Mouse (Mus musculus): ENCODE measurements around the gene Hrh1. TPM values are rescaled to one million over a fixed set of nuclear protein-coding genes. Genes with fewer than 3 reads are reported as not detected.
A peak's percentile ranks its signal among the peaks of the same experiment; 100 is the strongest.

The Hrh1 gene
- polyA plus RNA-seq, 1 experiment: 0.48 TPM

DNA sequence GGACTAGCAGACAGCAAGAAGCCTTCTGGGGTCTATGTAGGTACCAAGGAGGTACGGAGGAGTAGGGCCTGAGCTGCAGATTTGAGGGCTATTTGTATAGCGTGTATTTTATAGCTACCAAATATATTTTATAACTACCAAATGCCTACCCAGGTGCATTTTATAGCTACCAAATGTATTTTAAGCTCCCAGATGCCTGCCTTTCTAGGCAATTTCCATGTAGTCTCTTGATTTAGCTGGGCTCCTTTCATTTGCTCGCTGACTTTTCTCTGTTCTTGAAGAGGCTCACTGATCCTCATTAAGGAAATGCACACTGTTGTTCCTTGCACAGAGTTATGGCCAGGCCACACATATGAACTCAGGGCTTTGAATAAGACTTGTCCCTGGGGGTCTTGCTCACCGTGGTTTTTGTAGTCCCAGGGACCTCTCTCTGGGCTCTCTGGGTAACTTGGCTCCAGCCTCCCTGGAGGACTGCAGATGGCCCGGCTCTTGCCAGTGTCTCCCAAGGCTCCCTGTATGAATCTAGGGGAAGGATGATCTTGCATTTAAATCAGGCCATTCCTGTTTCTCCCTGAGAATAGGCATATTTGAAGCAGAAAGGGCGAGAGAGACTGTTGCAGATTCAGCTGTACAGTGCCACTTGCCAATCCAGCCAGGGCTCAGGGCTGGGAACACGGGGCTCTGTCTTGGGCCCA lies 7.2 kb downstream of the Hrh1 start:
- no peak overlapping the region for H3K4me3 ChIP-seq (ENCODE audit: control insufficient read depth, low read depth, low read length)
- H3K27me3 ChIP-seq (ENCODE audit: control insufficient read depth, insufficient read depth, low read length): no peaks in the 10 kb centered on the region
- TF ChIP-seq CTCF (IDR thresholded peaks at IDR 0.05; ENCODE audit: control insufficient read depth, insufficient read depth, insufficient replicate concordance, low read depth, low read length) (no peak), POLR2A (IDR thresholded peaks at IDR 0.05; ENCODE audit: control insufficient read depth, low read depth, low read length) (no peak)
- no peaks in the 10 kb centered on the region for H3K4me1 ChIP-seq (ENCODE audit: control insufficient read depth, insufficient read depth, low read length)
- no peaks in the 10 kb centered on the region for H3K36me3 ChIP-seq (ENCODE audit: control insufficient read depth, insufficient read depth, low read length)
- H3K27ac ChIP-seq (ENCODE audit: control insufficient read depth, insufficient read depth, low read depth, low read length): no peak overlapping the region

- no peak for TF ChIP-seq CTCF (IDR thresholded peaks at IDR 0.05; ENCODE audit: control insufficient read depth, insufficient read depth, insufficient replicate concordance, low read depth, low read length)
- TF ChIP-seq POLR2A (IDR thresholded peaks at IDR 0.05; ENCODE audit: control insufficient read depth, low read depth, low read length): no peak
- H3K36me3 ChIP-seq (ENCODE audit: control insufficient read depth, insufficient read depth, low read length): no peaks in the 10 kb centered on the region
- H3K27ac ChIP-seq (ENCODE audit: control insufficient read depth, insufficient read depth, low read depth, low read length): no peak overlapping the region
- no peaks in the 10 kb centered on the region for H3K27me3 ChIP-seq (ENCODE audit: control insufficient read depth, insufficient read depth, low read length)
- no peak overlapping the region for H3K4me3 ChIP-seq (ENCODE audit: control insufficient read depth, low read depth, low read length)
- H3K4me1 ChIP-seq (ENCODE audit: control insufficient read depth, insufficient read depth, low read length): no peaks in the 10 kb centered on the region
These were observed 8.9 kb downstream of the Hrh1 start for GRCm38 (mm10) chr6:114406634-114407033.

DNA sequence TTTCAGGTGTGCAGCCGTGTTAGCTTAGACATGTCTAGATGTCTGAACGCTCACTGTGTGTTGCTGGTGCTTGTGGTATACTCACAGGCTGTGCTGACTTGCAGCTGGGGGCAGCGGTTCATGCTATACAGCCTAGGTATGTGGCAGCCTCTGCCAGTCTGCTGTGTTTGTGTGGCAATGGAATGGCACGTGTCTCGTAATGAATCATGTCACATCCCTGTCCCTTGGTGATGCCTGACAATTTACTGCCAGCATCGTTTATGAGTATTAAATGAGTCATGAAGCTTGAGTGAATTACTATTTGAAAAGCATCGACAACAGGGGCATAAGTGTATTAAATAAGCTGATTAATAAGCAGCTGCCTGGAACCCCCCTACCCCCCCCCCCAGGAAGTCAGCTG lies 9.3 kb downstream of the Hrh1 start:
- H3K36me3 ChIP-seq (ENCODE audit: control insufficient read depth, insufficient read depth, low read length): no peaks in the 10 kb centered on the region
- H3K4me3 ChIP-seq (ENCODE audit: control insufficient read depth, low read depth, low read length): no peak overlapping the region
- no peak overlapping the region for H3K27ac ChIP-seq (ENCODE audit: control insufficient read depth, insufficient read depth, low read depth, low read length)
- TF ChIP-seq POLR2A (IDR thresholded peaks at IDR 0.05; ENCODE audit: control insufficient read depth, low read depth, low read length) (no peak), CTCF (IDR thresholded peaks at IDR 0.05; ENCODE audit: control insufficient read depth, insufficient read depth, insufficient replicate concordance, low read depth, low read length) (no peak)
- H3K27me3 ChIP-seq (ENCODE audit: control insufficient read depth, insufficient read depth, low read length): no peaks in the 10 kb centered on the region
- H3K4me1 ChIP-seq (ENCODE audit: control insufficient read depth, insufficient read depth, low read length): no peaks in the 10 kb centered on the region

GRCm38 (mm10) chr6:114408278-114408677 lies 10.5 kb downstream of the Hrh1 start:
- TF ChIP-seq POLR2A (IDR thresholded peaks at IDR 0.05; ENCODE audit: control insufficient read depth, low read depth, low read length) (no peak), CTCF (IDR thresholded peaks at IDR 0.05; ENCODE audit: control insufficient read depth, insufficient read depth, insufficient replicate concordance, low read depth, low read length) (no peak)
- H3K36me3 ChIP-seq (ENCODE audit: control insufficient read depth, insufficient read depth, low read length): no peaks in the 10 kb centered on the region
- H3K27ac ChIP-seq (ENCODE audit: control insufficient read depth, insufficient read depth, low read depth, low read length): no peak overlapping the region

DNA sequence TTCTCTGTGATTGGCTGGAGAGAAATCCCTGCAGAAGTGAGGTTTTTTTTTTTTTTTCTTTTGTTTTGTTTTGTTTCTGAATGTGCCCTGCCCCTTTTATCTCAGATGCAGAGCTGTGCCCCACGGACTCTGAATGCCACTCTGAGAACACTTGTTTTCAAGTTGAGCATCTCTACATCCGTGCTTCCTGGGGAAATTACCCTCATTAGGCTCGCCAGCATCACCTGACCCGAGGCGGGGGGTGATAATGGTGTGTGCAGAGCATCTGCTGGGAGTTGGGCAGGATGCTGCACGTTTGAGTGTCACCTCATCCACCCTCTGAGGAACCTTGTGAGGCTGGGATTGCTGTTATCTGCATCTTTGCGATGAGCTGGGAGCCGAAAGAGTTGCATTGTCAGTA lies 14.2 kb downstream of the Hrh1 start:
- Histone ChIP-seq H3K4me1 (ENCODE audit: control insufficient read depth, insufficient read depth, low read length) (no peaks in the 10 kb centered on the region), H3K36me3 (ENCODE audit: control insufficient read depth, insufficient read depth, low read length) (no peaks in the 10 kb centered on the region), H3K27ac (ENCODE audit: control insufficient read depth, insufficient read depth, low read depth, low read length) (no peak overlapping the region), H3K27me3 (ENCODE audit: control insufficient read depth, insufficient read depth, low read length) (no peaks in the 10 kb centered on the region), H3K4me3 (ENCODE audit: control insufficient read depth, low read depth, low read length) (peak overlapping the region; percentile 86)
- TF ChIP-seq CTCF (IDR thresholded peaks at IDR 0.05; ENCODE audit: control insufficient read depth, insufficient read depth, insufficient replicate concordance, low read depth, low read length) (no peak), POLR2A (IDR thresholded peaks at IDR 0.05; ENCODE audit: control insufficient read depth, low read depth, low read length) (no peak)

More at GRCm38 (mm10) chr6:114408278-114408677, 10.5 kb downstream of the Hrh1 start:
- H3K4me1 ChIP-seq (ENCODE audit: control insufficient read depth, insufficient read depth, low read length): no peaks in the 10 kb centered on the region
- H3K27me3 ChIP-seq (ENCODE audit: control insufficient read depth, insufficient read depth, low read length): no peaks in the 10 kb centered on the region
- no peak overlapping the region for H3K4me3 ChIP-seq (ENCODE audit: control insufficient read depth, low read depth, low read length)

DNA sequence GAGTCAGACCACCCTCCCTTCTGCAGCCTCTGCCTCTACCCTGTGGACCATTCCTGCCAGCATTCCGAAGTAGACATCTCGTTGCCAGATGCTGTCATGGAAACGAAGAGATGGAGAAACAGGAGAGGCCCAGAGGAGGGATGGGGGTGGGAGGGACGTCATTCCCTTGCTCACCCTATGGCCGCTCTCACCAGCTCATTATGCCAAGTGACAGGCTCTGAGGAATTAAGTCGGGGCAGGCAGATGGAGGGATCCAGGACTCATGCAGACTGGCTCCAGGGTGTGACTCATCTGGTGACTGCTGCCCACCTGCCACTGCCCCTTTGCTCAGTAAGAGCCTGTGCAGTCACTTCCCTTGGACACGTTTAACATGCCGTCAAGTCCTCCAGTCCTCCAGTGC lies 16.8 kb downstream of the Hrh1 start:
- Histone ChIP-seq H3K27ac (ENCODE audit: control insufficient read depth, insufficient read depth, low read depth, low read length) (no peak overlapping the region), H3K27me3 (ENCODE audit: control insufficient read depth, insufficient read depth, low read length) (no peaks in the 10 kb centered on the region), H3K4me3 (ENCODE audit: control insufficient read depth, low read depth, low read length) (peak overlapping the region; percentile 86), H3K36me3 (ENCODE audit: control insufficient read depth, insufficient read depth, low read length) (no peaks in the 10 kb centered on the region), H3K4me1 (ENCODE audit: control insufficient read depth, insufficient read depth, low read length) (no peaks in the 10 kb centered on the region)
- no peak for TF ChIP-seq CTCF (IDR thresholded peaks at IDR 0.05; ENCODE audit: control insufficient read depth, insufficient read depth, insufficient replicate concordance, low read depth, low read length)
- TF ChIP-seq POLR2A (IDR thresholded peaks at IDR 0.05; ENCODE audit: control insufficient read depth, low read depth, low read length): no peak

DNA sequence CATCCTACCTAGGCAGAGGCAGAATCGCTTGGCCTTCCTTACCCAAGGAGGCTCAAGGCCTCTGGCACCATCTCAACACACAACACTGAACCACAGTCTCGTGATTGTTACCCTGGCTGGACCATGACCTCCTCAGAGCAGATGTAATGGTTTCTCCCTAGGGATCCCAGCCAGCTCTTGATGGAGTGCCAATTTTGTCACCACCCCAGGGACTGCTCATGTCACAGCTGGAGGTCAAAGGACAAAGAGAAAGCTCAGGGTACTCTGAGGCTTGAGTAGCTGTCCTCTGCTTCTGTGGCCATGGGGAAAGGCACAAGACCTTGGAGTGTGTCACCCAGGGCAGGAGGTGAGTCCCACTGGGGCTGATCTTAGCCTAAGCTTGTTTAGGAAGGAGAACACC lies 20.3 kb downstream of the Hrh1 start:
- Histone ChIP-seq H3K4me1 (ENCODE audit: control insufficient read depth, insufficient read depth, low read length) (no peaks in the 10 kb centered on the region), H3K27ac (ENCODE audit: control insufficient read depth, insufficient read depth, low read depth, low read length) (no peak overlapping the region), H3K27me3 (ENCODE audit: control insufficient read depth, insufficient read depth, low read length) (no peaks in the 10 kb centered on the region), H3K4me3 (ENCODE audit: control insufficient read depth, low read depth, low read length) (no peak overlapping the region), H3K36me3 (ENCODE audit: control insufficient read depth, insufficient read depth, low read length) (no peaks in the 10 kb centered on the region)
- TF ChIP-seq POLR2A (IDR thresholded peaks at IDR 0.05; ENCODE audit: control insufficient read depth, low read depth, low read length) (no peak), CTCF (IDR thresholded peaks at IDR 0.05; ENCODE audit: control insufficient read depth, insufficient read depth, insufficient replicate concordance, low read depth, low read length) (no peak)
